Mouse (Mus musculus): ENCODE measurements around the gene B630019K06Rik. TPM values are rescaled to one million over a fixed set of nuclear protein-coding genes. Genes with fewer than 3 reads are reported as not detected.
"Not testable (repeated sequence)": the region's sequence is repeated elsewhere in the genome, so short reads cannot be mapped to it uniquely, and the experiment has no call there.

The B630019K06Rik gene
- total RNA-seq (2021) (1 to 10 TPM in 1 of 2 experiments, under 1 TPM in 1; 0.91 to 1.0 TPM), polyA plus RNA-seq (2012; rRNA removed) (0.44 and 0.45 TPM in 2 replicates)
- long read RNA-seq, partial matches to known transcripts, result 0 of 1 reads
- long read RNA-seq, other reads (novel, unspliced or antisense), result 0 of 1 reads

GRCm38 (mm10) chrX:8892343-8893155 lies at the start of gene B630019K06Rik:
B630019K06Rik (plus strand) TSS chrX:8892382.
- intact Hi-C loops (cut with DNase I), result no loop called here

GRCm38 (mm10) chrX:8843694-8844093 lies 48.5 kb upstream of the B630019K06Rik start, which contains the start of gene Gm6592:
Gm6592 (plus strand) TSS chrX:8843994.
- Histone ChIP-seq H3K4me3 (no peak within 1 kb of the TSS), H3K27me3 (ENCODE audit: control insufficient read depth, insufficient read depth, low read length) (no peaks in the 10 kb centered on the region), H3K4me1 (ENCODE audit: control insufficient read depth, insufficient read depth, low read length) (no peaks in the 10 kb centered on the region), H3K79me2 (replicated peaks; ENCODE audit: control insufficient read depth, insufficient read depth, low read length) (no peaks in the 10 kb centered on the region), H3K27ac (no peak within 1 kb of the TSS), H3K9ac (ENCODE audit: low read depth, low read length) (no peak within 1 kb of the TSS), H3K36me3 (ENCODE audit: control insufficient read depth, insufficient read depth, low read length) (no peaks in the 10 kb centered on the region)
- intact Hi-C loops (cut with DNase I), result no loop called here
- DNase-seq, result no peak
- 59% methylated on average over 1 of the region's 1 CpGs for WGBS
- TF ChIP-seq CTCF (IDR thresholded peaks at IDR 0.05) (no peak), POLR2A (IDR thresholded peaks at IDR 0.05; ENCODE audit: insufficient read depth, low read depth, low read length) (no peak), EP300 (IDR thresholded peaks at IDR 0.05; ENCODE audit: insufficient read depth, low read depth, low read length) (no peak)

More at GRCm38 (mm10) chrX:8892343-8893155, at the start of gene B630019K06Rik:
- H3K27ac ChIP-seq, result peak within 1 kb of the TSS; percentile 36; the same call in 1 of the 2 replicates
- H3K79me2 ChIP-seq (replicated peaks; ENCODE audit: control insufficient read depth, insufficient read depth, low read length), result no peaks in the 10 kb centered on the region
- H3K9ac ChIP-seq (ENCODE audit: low read depth, low read length), result peak within 1 kb of the TSS; percentile 88
- no peaks in the 10 kb centered on the region for H3K27me3 ChIP-seq (ENCODE audit: control insufficient read depth, insufficient read depth, low read length)
- WGBS, result 13% methylated on average over 86 of the region's 95 CpGs
- H3K36me3 ChIP-seq (ENCODE audit: control insufficient read depth, insufficient read depth, low read length), result no peaks in the 10 kb centered on the region
- DNase-seq, result peak; percentile 79 to 83
- TF ChIP-seq EP300 (IDR thresholded peaks at IDR 0.05; ENCODE audit: insufficient read depth, low read depth, low read length) (no peak), POLR2A (IDR thresholded peaks at IDR 0.05; ENCODE audit: insufficient read depth, low read depth, low read length) (no peak), CTCF (IDR thresholded peaks at IDR 0.05) (no peak)
- no peaks in the 10 kb centered on the region for H3K4me1 ChIP-seq (ENCODE audit: control insufficient read depth, insufficient read depth, low read length)
- peak within 1 kb of the TSS; percentile 56 for H3K4me3 ChIP-seq

GRCm38 (mm10) chrX:8852486-8852885 lies 39.7 kb upstream of the B630019K06Rik start:
- no peak for DNase-seq
- TF ChIP-seq EP300 (IDR thresholded peaks at IDR 0.05; ENCODE audit: insufficient read depth, low read depth, low read length) (no peak), POLR2A (IDR thresholded peaks at IDR 0.05; ENCODE audit: insufficient read depth, low read depth, low read length) (no peak), CTCF (IDR thresholded peaks at IDR 0.05) (no peak)
- H3K36me3 ChIP-seq (ENCODE audit: control insufficient read depth, insufficient read depth, low read length), result no peaks in the 10 kb centered on the region
- no peaks in the 10 kb centered on the region for H3K79me2 ChIP-seq (replicated peaks; ENCODE audit: control insufficient read depth, insufficient read depth, low read length)
- no peak overlapping the region for H3K4me3 ChIP-seq
- intact Hi-C loops (cut with DNase I), result no loop called here
- 84% methylated on average over 10 of the region's 10 CpGs for WGBS
- no peak overlapping the region for H3K27ac ChIP-seq
- no peaks in the 10 kb centered on the region for H3K4me1 ChIP-seq (ENCODE audit: control insufficient read depth, insufficient read depth, low read length)
- no peaks in the 10 kb centered on the region for H3K27me3 ChIP-seq (ENCODE audit: control insufficient read depth, insufficient read depth, low read length)
- H3K9ac ChIP-seq (ENCODE audit: low read depth, low read length), result no peak overlapping the region

- intact Hi-C loops (cut with DNase I); H3K36me3 ChIP-seq (ENCODE audit: control insufficient read depth, insufficient read depth, low read length); H3K4me1 ChIP-seq (ENCODE audit: control insufficient read depth, insufficient read depth, low read length); H3K79me2 ChIP-seq (replicated peaks; ENCODE audit: control insufficient read depth, insufficient read depth, low read length); H3K4me3 ChIP-seq; H3K27me3 ChIP-seq (ENCODE audit: control insufficient read depth, insufficient read depth, low read length); H3K9ac ChIP-seq (ENCODE audit: low read depth, low read length); H3K27ac ChIP-seq: not testable (repeated sequence)
- peak; percentile 63 for TF ChIP-seq CTCF (IDR thresholded peaks at IDR 0.05)
- 7% methylated on average over 3 of the region's 3 CpGs for WGBS
- peak; percentile 35 to 44 for DNase-seq
Observed at GRCm38 (mm10) chrX:8864331-8864730, 27.9 kb upstream of the B630019K06Rik start.

- 82% methylated on average over 3 of the region's 4 CpGs for WGBS
- not testable (repeated sequence) for DNase-seq; H3K27ac ChIP-seq; H3K79me2 ChIP-seq (replicated peaks; ENCODE audit: control insufficient read depth, insufficient read depth, low read length); H3K9ac ChIP-seq (ENCODE audit: low read depth, low read length); H3K27me3 ChIP-seq (ENCODE audit: control insufficient read depth, insufficient read depth, low read length); H3K4me1 ChIP-seq (ENCODE audit: control insufficient read depth, insufficient read depth, low read length); H3K4me3 ChIP-seq; H3K36me3 ChIP-seq (ENCODE audit: control insufficient read depth, insufficient read depth, low read length)
- intact Hi-C loops (cut with DNase I), result loop anchor here (1.0 kb wide), 1 partner anchor 33 kb away; no protein-coding TSS in a partner anchor
Observed at GRCm38 (mm10) chrX:8873953-8874352, 18.2 kb upstream of the B630019K06Rik start, which contains the start of gene Gm5751. Gm5751 (plus strand) TSS chrX:8874253.

- H3K4me1 ChIP-seq (ENCODE audit: control insufficient read depth, insufficient read depth, low read length), result no peaks in the 10 kb centered on the region
- no peak overlapping the region for H3K4me3 ChIP-seq
- H3K36me3 ChIP-seq (ENCODE audit: control insufficient read depth, insufficient read depth, low read length), result no peaks in the 10 kb centered on the region
- no peaks in the 10 kb centered on the region for H3K79me2 ChIP-seq (replicated peaks; ENCODE audit: control insufficient read depth, insufficient read depth, low read length)
- no peak for DNase-seq
- no peak overlapping the region for H3K9ac ChIP-seq (ENCODE audit: low read depth, low read length)
- intact Hi-C loops (cut with DNase I), result no loop called here
- H3K27me3 ChIP-seq (ENCODE audit: control insufficient read depth, insufficient read depth, low read length), result no peaks in the 10 kb centered on the region
- 59% methylated on average over 4 of the region's 4 CpGs for WGBS
- TF ChIP-seq POLR2A (IDR thresholded peaks at IDR 0.05; ENCODE audit: insufficient read depth, low read depth, low read length), result no peak
- no peak for TF ChIP-seq EP300 (IDR thresholded peaks at IDR 0.05; ENCODE audit: insufficient read depth, low read depth, low read length)
- TF ChIP-seq CTCF (IDR thresholded peaks at IDR 0.05), result no peak
- H3K27ac ChIP-seq, result no peak overlapping the region
Observed at GRCm38 (mm10) chrX:8884336-8884735, 7.8 kb upstream of the B630019K06Rik start.
